Mouse (Mus musculus) T-cell, adult 2 months (primary cell): ENCODE results near the gene Gm20518.

Source experiments
- DNase-seq: peaks from one replicate; pipeline ENCODE4 v3.0.0; 2022; ENCODE audit warnings: low spot score

Gm20518 gene

DNA sequence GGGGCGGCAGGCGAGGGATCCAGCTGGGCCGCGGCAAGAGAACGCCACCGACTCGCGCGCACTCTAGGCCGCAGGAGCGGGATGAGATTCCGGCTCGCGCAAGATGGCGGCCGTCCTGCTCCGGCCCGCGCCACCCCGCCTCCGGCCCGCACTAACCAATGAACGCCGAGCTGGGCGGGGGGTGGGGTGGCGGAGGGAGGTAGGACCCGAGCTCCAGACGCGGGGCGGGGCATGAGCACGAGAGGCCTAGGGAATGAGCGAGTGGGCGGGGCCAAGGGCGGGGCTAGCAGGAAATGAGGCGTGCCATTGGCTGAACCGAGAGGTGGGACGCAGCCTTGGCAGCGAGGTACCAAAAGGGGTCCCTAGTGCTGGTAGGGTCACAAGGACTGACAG lies at the start of gene Gm20518:
TSS of gene Gm20518 (minus strand) at position 105 of the 393 bp plus-strand sequence.
- DNase-seq: peak; percentile 97

- DNase-seq: no peak
Measured at GRCm38 (mm10) chr16:17939255-17939751, 47.8 kb upstream of the Gm20518 start.

GRCm38 (mm10) chr16:17938821-17939220 lies 47.4 kb upstream of the Gm20518 start:
- peak; percentile 70 for DNase-seq

- no peak for DNase-seq
Measured at GRCm38 (mm10) chr16:17938187-17938586, 46.7 kb upstream of the Gm20518 start.

- no peak for DNase-seq
Measured at GRCm38 (mm10) chr16:17936776-17937175, 45.3 kb upstream of the Gm20518 start.

- DNase-seq: no peak
Measured at GRCm38 (mm10) chr16:17934445-17934910, 43.0 kb upstream of the Gm20518 start.

DNA sequence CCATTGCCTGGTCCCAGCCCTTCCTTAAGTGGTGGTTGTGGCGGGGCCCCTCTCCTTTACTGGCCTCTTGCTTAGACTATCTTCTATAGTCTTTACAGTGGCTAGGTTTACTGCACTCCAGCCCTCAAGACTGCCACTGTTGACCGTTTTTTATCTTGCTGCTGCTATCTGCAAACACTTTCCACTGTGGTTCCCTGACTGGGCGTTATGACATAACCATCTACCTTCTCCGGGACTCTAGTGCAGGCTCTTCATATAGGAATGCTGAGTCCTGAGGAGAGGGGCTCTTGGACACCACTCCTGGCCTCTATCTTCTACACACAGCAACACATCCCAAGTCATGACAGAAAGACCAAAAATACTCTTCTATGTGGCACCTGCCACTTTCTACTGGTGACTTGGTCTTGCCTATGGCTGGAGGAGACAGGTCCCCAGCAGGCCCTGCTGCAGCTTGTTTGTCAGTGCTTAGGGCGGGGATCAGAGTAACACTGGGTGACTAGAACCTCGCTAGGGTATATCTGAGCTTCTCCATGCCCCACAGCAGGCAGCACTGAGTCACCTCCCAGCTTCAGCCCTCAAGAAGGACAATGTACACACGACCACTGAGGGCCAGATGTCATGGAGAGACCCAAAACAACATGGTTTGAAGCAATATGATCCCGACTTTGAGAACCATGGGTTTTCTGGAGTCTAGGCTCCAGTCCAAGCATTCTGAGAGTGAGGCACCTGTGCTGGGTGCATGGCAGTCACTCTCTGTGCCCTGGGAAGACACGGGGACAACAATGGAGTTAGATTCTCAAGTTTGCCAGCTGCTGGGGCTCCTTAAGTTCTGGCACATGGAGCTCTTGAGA lies 42.3 kb upstream of the Gm20518 start:
- DNase-seq: no peak

- no peak for DNase-seq
Measured at GRCm38 (mm10) chr16:17931906-17932460, 40.5 kb upstream of the Gm20518 start.

- no peak for DNase-seq
Measured at GRCm38 (mm10) chr16:17929631-17930030, 38.2 kb upstream of the Gm20518 start.

DNA sequence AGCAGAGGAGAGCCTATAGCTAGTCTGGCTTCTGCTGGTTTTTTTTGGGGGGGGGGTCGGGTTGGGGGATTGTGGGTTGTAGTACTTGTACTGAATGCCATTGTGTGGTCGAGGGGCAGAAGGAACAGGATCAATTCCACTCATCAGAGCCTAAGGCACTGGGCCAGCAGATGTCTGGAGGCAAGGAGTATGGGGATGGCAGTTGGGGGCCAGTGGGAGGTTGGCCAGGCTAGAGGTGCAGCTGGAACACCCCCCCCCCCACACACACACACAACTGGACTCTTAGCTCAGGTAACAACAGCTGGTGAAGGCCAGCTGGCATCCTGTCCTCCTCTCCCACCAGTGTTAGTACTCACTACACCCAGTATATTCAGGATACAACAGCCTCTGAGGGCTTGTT lies 37.7 kb upstream of the Gm20518 start:
- DNase-seq: no peak

GRCm38 (mm10) chr16:17928627-17929104 lies 37.2 kb upstream of the Gm20518 start:
- DNase-seq: peak; percentile 87

DNA sequence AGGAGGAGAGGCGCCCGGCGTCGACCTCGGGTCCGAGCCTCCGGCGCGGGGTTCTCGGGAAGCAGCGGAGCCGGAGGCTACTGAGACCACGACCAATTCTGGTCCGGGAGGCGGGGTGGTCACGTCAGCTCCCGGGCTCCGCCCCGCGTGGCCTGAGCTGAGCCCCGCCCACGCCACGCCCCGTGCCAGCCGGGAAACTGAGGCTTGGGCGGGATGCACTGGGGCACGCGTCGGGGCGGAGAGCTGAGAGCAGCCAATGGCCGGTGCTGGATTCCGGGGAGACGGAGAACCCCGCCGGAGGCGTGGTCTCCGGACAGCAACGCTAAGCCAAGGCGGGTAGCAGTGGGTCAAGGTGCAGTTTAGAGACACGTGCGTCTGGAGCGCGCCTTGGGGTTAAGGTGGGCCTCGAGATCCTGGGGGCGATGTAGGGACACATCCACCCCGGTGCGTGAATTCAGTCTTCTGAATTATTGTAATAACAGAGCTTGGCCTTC lies 36.7 kb upstream of the Gm20518 start, which contains the start of gene Slc25a1:
TSS of gene Slc25a1 (minus strand) at position 133 of the 494 bp plus-strand sequence.
- no peak for DNase-seq

DNA sequence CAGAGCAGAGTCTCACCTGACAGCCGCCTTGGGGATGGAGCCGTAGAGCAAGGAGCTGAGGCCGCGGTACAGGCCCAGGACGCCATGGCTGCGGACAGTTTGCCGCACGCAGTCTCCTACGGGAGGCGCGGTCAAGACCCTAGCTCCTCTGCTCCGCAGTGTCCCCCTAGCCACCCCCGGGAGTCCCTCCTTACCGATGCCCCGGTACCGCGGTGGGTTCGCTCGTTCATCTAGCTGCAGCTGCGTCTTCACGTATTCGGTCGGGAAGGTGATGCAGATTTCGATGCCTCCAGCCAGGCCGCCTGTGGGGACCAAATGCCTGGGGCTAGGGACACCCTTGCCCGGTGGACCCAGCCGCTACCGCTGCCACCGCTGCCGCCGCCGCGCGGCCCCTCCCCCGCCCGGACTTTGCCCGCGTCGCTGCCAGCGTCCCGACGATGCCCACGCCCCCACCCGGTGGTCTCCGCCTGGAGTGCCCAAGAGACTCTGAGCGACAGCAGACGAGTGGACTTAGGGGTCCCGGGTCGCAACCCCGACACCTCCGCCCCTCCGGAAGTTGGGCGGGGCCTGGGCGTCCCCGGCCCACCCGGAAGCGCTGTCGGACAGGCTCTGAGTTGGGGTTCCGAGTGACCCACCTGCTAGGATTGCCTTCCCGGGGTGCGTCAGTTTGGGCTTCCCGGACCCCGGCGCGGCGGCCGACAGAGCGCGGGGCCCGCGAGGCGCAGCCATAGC lies 36.0 kb upstream of the Gm20518 start:
- peak; percentile 16 for DNase-seq

DNA sequence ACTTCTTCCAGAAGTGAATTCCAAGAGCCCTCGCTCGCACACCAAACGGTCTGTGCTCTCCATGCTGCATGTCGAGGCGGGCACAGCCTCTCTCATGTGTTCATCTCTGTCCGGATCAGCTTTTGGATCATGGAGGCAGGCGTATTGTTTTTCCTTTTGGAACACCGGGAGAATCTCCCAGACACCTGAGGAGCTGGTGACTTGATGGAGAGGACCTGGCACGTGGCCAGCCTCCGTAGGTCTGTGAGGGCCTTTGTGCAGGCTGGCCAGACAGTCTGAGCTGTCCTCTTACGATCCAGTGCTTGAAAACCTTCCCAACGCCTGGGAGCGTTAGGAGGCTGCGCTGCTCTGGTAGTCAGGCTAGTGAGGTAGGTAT lies 30.7 kb upstream of the Gm20518 start:
- no peak for DNase-seq

- DNase-seq: peak; percentile 95
Measured at GRCm38 (mm10) chr16:17921325-17922162, 30.1 kb upstream of the Gm20518 start.

DNA sequence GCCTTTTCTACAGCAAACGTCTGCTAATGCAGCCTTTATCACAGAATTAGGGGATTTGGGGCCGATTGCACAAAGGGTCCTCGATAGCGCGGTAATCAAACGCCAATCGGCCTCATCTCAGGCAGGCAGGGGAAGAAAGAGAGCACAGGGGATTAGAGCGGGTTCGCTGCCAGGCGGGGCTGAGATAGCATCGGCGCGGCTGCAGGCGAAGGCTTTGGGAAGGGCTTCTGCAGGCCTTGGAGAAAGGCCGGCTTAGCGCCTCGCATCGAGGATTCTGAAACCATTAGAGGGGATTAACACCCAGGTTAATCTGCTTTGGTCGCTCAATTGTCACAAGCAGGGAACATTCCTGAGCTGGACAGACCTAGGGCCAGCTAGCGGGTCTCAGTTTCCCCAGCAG lies 29.1 kb upstream of the Gm20518 start:
- DNase-seq: no peak

GRCm38 (mm10) chr16:17914307-17915249 lies 23.1 kb upstream of the Gm20518 start, which contains the start of gene Gsc2:
Gene Gsc2 (minus strand): TSS chr16:17915059.
- DNase-seq: peak; percentile 33

- peak; percentile 92 for DNase-seq
Measured at GRCm38 (mm10) chr16:17911052-17911595, 19.7 kb upstream of the Gm20518 start, which contains the start of gene Ess2. Gene Ess2 (minus strand): TSS chr16:17911348.

DNA sequence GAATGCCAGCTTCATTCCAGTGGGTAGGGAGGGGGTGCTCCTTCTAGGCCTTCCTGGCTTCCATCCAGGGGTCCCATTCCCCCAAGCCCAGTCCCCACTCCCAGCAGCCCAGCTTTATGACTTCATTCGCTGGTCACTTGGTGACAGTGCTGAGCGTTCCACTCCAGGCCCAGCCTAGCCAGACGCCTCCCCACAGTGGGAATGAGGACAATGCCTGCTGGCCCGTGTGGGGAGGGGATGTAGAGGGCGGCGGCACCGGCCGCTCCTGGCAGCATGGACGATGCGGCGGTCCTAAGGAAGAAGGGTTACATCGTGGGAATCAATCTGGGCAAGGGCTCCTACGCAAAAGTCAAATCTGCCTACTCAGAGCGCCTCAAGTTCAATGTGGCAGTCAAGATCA lies 7.0 kb upstream of the Gm20518 start, which contains the start of the genes Dgcr2 and Tssk2:
TSS of gene Dgcr2 (minus strand) at position 101 of the 400 bp plus-strand sequence.
TSS of gene Tssk2 (plus strand) at position 176 of the 400 bp plus-strand sequence.
- DNase-seq: no peak
